Mouse (Mus musculus) CH12.LX (cell line): ENCODE measurements around the gene D130043K22Rik. TPM values are rescaled to one million over a fixed set of nuclear protein-coding genes. Genes with fewer than 3 reads are reported as not detected.
A peak's percentile ranks its signal among the peaks of the same experiment; 100 is the strongest.

ENCODE experiments used
- DNase-seq: peaks from one replicate; pipeline ENCODE4 v3.0.0-alpha.2; 2013; ENCODE audit errors: extremely low read depth
- H3K27ac ChIP-seq: 2 replicates; pipeline ENCODE4 v1.5.1; 2012; ENCODE audit warnings: low read depth, mild to moderate bottlenecking, control low read depth, moderate library complexity; ENCODE audit not compliant: insufficient read depth
- H3K27me3 ChIP-seq: replicated peaks from 2 replicates; pipeline ENCODE3; 2012; ENCODE audit warnings: inconsistent platforms
- H3K36me3 ChIP-seq, 2 experiments: replicated peaks in 1 of 2; 2 replicates each; pipeline versions ENCODE3 to v1.6.1; 2012; ENCODE audit warnings: inconsistent platforms in 1 of 2, low read length in 1 of 2, mild to moderate bottlenecking in 1 of 2, mixed read lengths in 1 of 2, moderate library complexity in 1 of 2; ENCODE audit not compliant: control insufficient read depth in 1 of 2, insufficient read depth in 1 of 2
- H3K4me1 ChIP-seq, 2 experiments: 2 replicates each; pipeline ENCODE4 v1.6.1; 2012; ENCODE audit warnings: inconsistent platforms in 1 of 2, moderate library complexity in 1 of 2; ENCODE audit not compliant: insufficient read depth in 2 of 2, control insufficient read depth in 1 of 2
- H3K4me2 ChIP-seq: 2 replicates; pipeline ENCODE4 v1.6.1; 2012; ENCODE audit warnings: low read depth, mild to moderate bottlenecking, control low read depth; ENCODE audit not compliant: poor library complexity, insufficient read depth, severe bottlenecking
- H3K4me3 ChIP-seq, 3 experiments: fragments of 150-350 bp in 1 of 3; sonication (generic) in 1 of 3; replicated peaks in 1 of 3; 2 replicates each; pipeline versions ENCODE3 to v1.5.1; 2011 to 2012; ENCODE audit warnings: low read depth in 2 of 3, low read length in 2 of 3, mild to moderate bottlenecking in 2 of 3, moderate library complexity in 2 of 3, control low read depth in 1 of 3, improper control_type of control experiment in 1 of 3, inconsistent platforms in 1 of 3, mixed read lengths in 1 of 3; ENCODE audit not compliant: poor library complexity in 1 of 3
- H3K79me2 ChIP-seq: replicated peaks from 2 replicates; pipeline ENCODE4 v1.6.1; 2012; ENCODE audit warnings: mild to moderate bottlenecking, moderate library complexity; ENCODE audit not compliant: control insufficient read depth, poor library complexity, insufficient read depth, severe bottlenecking; ENCODE audit errors: extremely low read depth
- H3K9ac ChIP-seq: 2 replicates; pipeline ENCODE4 v1.6.1; 2012; ENCODE audit warnings: low read depth, mild to moderate bottlenecking, control low read depth, moderate library complexity; ENCODE audit not compliant: insufficient read depth
- H3K9me3 ChIP-seq: replicated peaks from 2 replicates; pipeline ENCODE3; 2012; ENCODE audit warnings: low read length, inconsistent platforms, mixed read lengths
- CHD1 ChIP-seq: IDR thresholded peaks from 2 replicates; pipeline ENCODE4 v1.6.1; 2012; ENCODE audit warnings: low read depth, low read length, improper control_type of control experiment, inconsistent platforms
- ELF1 ChIP-seq: IDR thresholded peaks from 2 replicates; pipeline ENCODE4 v1.6.1; 2014; ENCODE audit warnings: low read depth, mild to moderate bottlenecking, inconsistent platforms, low read length, improper control_type of control experiment
- EP300 ChIP-seq: IDR thresholded peaks from 2 replicates; pipeline ENCODE4 v1.6.1; 2011; ENCODE audit warnings: low read length, improper control_type of control experiment
- ETS1 ChIP-seq: conservative IDR thresholded peaks from 2 replicates; pipeline ENCODE4 v1.6.1; 2012; ENCODE audit warnings: low read depth, mild to moderate bottlenecking, inconsistent platforms, low read length, improper control_type of control experiment, moderate library complexity
- GABPA ChIP-seq: IDR thresholded peaks from 2 replicates; pipeline ENCODE4 v1.6.1; 2012; ENCODE audit warnings: low read depth, low read length, improper control_type of control experiment, inconsistent platforms; ENCODE audit not compliant: insufficient replicate concordance
- HCFC1 ChIP-seq: IDR thresholded peaks from 2 replicates; pipeline ENCODE4 v1.6.1; 2012; ENCODE audit warnings: low read depth, mild to moderate bottlenecking, inconsistent platforms, low read length, improper control_type of control experiment
- IRF4 ChIP-seq: IDR thresholded peaks from 2 replicates; pipeline ENCODE4 v1.6.1; 2014; ENCODE audit warnings: low read depth, mild to moderate bottlenecking, inconsistent platforms, low read length, improper control_type of control experiment
- JUN ChIP-seq: IDR thresholded peaks from 2 replicates; pipeline ENCODE4 v1.6.1; 2011; ENCODE audit warnings: low read depth, mild to moderate bottlenecking, low read length, improper control_type of control experiment, moderate library complexity; ENCODE audit not compliant: insufficient read depth
- JUND ChIP-seq: conservative IDR thresholded peaks from 2 replicates; pipeline ENCODE4 v1.6.1; 2011; ENCODE audit warnings: low read depth, low read length, improper control_type of control experiment
- KAT2A ChIP-seq: IDR thresholded peaks from 2 replicates; pipeline ENCODE4 v1.6.1; 2012; ENCODE audit warnings: low read length, improper control_type of control experiment, inconsistent platforms; ENCODE audit not compliant: insufficient replicate concordance
- MAX ChIP-seq: IDR thresholded peaks from 2 replicates; pipeline ENCODE4 v1.6.1; 2011; ENCODE audit warnings: low read length, improper control_type of control experiment
- MAZ ChIP-seq: IDR thresholded peaks from 2 replicates; pipeline ENCODE4 v1.6.1; 2012; ENCODE audit warnings: low read depth, mild to moderate bottlenecking, inconsistent platforms, low read length, improper control_type of control experiment, moderate library complexity
- MEF2A ChIP-seq: IDR thresholded peaks from 2 replicates; pipeline ENCODE4 v1.6.1; 2014; ENCODE audit warnings: low read depth, mild to moderate bottlenecking, inconsistent platforms, low read length, improper control_type of control experiment, borderline replicate concordance
- MXI1 ChIP-seq: IDR thresholded peaks from 2 replicates; pipeline ENCODE4 v1.6.1; 2011; ENCODE audit warnings: mild to moderate bottlenecking, low read depth, low read length, improper control_type of control experiment
- MYC ChIP-seq: IDR thresholded peaks from 2 replicates; pipeline ENCODE4 v1.6.1; 2011; ENCODE audit warnings: low read depth, mild to moderate bottlenecking, improper control_type of control experiment, low read length
- NRF1 ChIP-seq: IDR thresholded peaks from 2 replicates; pipeline ENCODE4 v1.6.1; 2014; ENCODE audit warnings: low read depth, mild to moderate bottlenecking, inconsistent platforms, low read length, improper control_type of control experiment, moderate library complexity
- POLR2A ChIP-seq: IDR thresholded peaks from 2 replicates; pipeline ENCODE4 v1.6.1; 2011; ENCODE audit warnings: low read depth, mild to moderate bottlenecking, improper control_type of control experiment, low read length
- RAD21 ChIP-seq: IDR thresholded peaks from 2 replicates; pipeline ENCODE4 v1.6.1; 2011; ENCODE audit warnings: low read depth, mild to moderate bottlenecking, low read length, improper control_type of control experiment, moderate library complexity
- SIN3A ChIP-seq: IDR thresholded peaks from 2 replicates; pipeline ENCODE4 v1.6.1; 2012; ENCODE audit warnings: low read length, improper control_type of control experiment, inconsistent platforms
- SMC3 ChIP-seq: IDR thresholded peaks from 2 replicates; pipeline ENCODE4 v1.6.1; 2011; ENCODE audit warnings: low read depth, low read length, improper control_type of control experiment
- TBP ChIP-seq: conservative IDR thresholded peaks from 2 replicates; pipeline ENCODE4 v1.6.1; 2011; ENCODE audit warnings: low read depth, low read length, improper control_type of control experiment
- TCF12 ChIP-seq: IDR thresholded peaks from 2 replicates; pipeline ENCODE4 v1.6.1; 2014; ENCODE audit warnings: low read depth, mild to moderate bottlenecking, inconsistent platforms, low read length, improper control_type of control experiment
- USF2 ChIP-seq: conservative IDR thresholded peaks from 2 replicates; pipeline ENCODE4 v1.6.1; 2011; ENCODE audit warnings: low read depth, low read length, improper control_type of control experiment
- ZNF384 ChIP-seq: IDR thresholded peaks from 2 replicates; pipeline ENCODE4 v1.6.1; 2012; ENCODE audit warnings: low read depth, low read length, improper control_type of control experiment, inconsistent platforms
- dilution Hi-C: fragments of 300-500 bp; cut with MboI; formaldehyde crosslinking; loops from 2 replicates; pipeline ENCODE4 v1.14.3; 2020; ENCODE audit warnings: low sequenced_read_pairs; ENCODE audit not compliant: extremely low pct_unique_long_range_greater_than_20kb, extremely low pct_ligation_motif_present
- in situ Hi-C: fragments of 300-500 bp; cut with MboI; formaldehyde crosslinking; loops from 3 replicates; pipeline ENCODE4 v1.14.3; 2019; ENCODE audit warnings: low sequenced_read_pairs, low pct_ligation_motif_present, low pct_unique_long_range_greater_than_20kb, mixed read lengths
- polyA plus RNA-seq: library from polyadenylated mRNA; unstranded; fragments of >175 nt; gene quantifications from 2 replicates; pipeline ENCODE4 v1.2.1, GENCODE M21; 2012; ENCODE audit warnings: low read depth; ENCODE audit not compliant: insufficient read length
- total RNA-seq, 2 experiments: library from RNA; depleted of rRNA; stranded (reverse); fragments of 300-350 nt in 1 of 2; fragments of >200 nt in 1 of 2; gene quantifications; 2 replicates each; pipeline ENCODE4 v1.2.3; 2012 to 2014

The D130043K22Rik gene
- total and polyA plus RNA-seq, 3 experiments: 0.04 to 0.25 (median 0.05) TPM

DNA sequence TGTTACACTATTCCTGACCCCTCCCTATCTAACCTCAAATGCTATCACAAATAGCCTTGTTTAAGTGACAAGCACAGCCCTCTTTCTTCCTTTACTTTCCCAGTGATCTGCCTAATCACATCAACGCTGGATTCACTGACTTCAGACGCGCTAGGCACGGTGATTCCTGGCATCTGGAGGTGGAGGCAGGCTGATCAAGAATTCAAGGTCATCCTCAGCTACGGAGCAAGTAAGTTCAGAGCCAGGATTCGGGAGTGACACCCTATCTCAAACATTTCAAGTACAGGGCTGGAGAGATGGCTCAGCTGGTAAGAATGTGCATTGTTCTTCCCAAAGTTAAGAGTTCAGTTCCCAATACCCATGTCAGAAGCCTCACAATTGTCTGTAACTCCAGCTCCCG lies 18.8 kb upstream of the D130043K22Rik start:
- no peak overlapping the region for H3K27ac ChIP-seq
- no peak overlapping the region for H3K9ac ChIP-seq
- no peaks in the 10 kb centered on the region for H3K9me3 ChIP-seq
- H3K4me2 ChIP-seq: no peak overlapping the region
- no peaks in the 10 kb centered on the region for H3K27me3 ChIP-seq
- peaks cover 0 to 9% of the 10 kb centered on the region in 2 experiments; a peak in 1 of 4 replicates for H3K4me1 ChIP-seq
- H3K36me3 ChIP-seq: peaks cover 7 to 46% of the 10 kb centered on the region in 2 experiments
- H3K4me3 ChIP-seq: no peak overlapping the region
- H3K79me2 ChIP-seq: no peaks in the 10 kb centered on the region; the same call in none of the 2 replicates
- DNase-seq: no peak
- in situ Hi-C loops: no loop called here
- TF ChIP-seq POLR2A (no peak), TCF12 (no peak), HCFC1 (no peak), MYC (no peak), GABPA (no peak), MXI1 (no peak), RAD21 (no peak), JUND (no peak), ETS1 (no peak), MEF2A (no peak), NRF1 (no peak), MAX (no peak), MAZ (no peak), ZNF384 (no peak), JUN (no peak), IRF4 (no peak), SMC3 (no peak), TBP (no peak), ELF1 (no peak)
- TF ChIP-seq, all 38 proteins: peak for 0
- dilution Hi-C loops: no loop called here

DNA sequence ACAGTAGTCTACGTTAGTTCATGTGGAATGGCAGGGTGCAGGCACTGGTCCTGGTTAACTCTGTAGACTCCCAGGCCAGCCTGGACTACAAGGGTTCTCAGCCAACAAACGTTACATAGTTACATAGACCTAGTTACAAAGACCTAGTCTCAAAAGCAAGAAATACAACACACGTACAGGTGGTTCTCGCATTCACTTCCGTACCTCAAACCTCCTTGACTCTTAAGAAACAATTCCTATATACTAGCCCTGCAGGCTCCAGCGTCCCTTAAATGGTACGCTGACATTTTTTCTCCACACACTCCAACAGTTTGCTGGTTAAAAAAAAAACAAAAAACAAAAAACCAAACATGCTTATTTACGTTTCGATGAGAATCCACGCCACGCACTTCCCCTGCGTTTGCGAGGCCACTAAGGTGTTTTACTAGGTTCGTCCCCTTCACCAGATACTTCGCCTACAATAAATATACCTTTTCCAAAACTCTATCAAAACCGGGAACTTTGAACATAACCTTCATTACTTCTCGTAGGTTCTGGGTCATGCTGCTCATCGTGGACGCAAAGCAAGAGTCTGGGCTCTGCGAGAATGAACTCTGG lies 14.1 kb upstream of the D130043K22Rik start:
- in situ Hi-C loops (no loop called here), dilution Hi-C loops (no loop called here)
- H3K4me3 ChIP-seq: peak overlapping the region; percentile 64 to 96 (median 68)
- TF ChIP-seq EP300 (0 out of 2 replicates have a peak, but pooled peaks have one; percentile 12), KAT2A (no peak), USF2 (no peak), ELF1 (0 out of 2 replicates have a peak, but pooled peaks have one; percentile 55), JUN (no peak), ETS1 (no peak), CHD1 (0 out of 2 replicates have a peak, but pooled peaks have one; percentile 80), SIN3A (peak; percentile 47; the same call in 1 of the 2 replicates), MXI1 (peak; percentile 5; the same call in 1 of the 2 replicates), MAX (no peak), MYC (no peak)
- H3K79me2 ChIP-seq: peaks cover 38% of the 10 kb centered on the region
- peak overlapping the region; percentile 87 for H3K9ac ChIP-seq
- DNase-seq: no peak
- H3K27me3 ChIP-seq: no peaks in the 10 kb centered on the region
- peaks cover 0 to 29% of the 10 kb centered on the region in 2 experiments; a peak in 3 of 4 replicates for H3K4me1 ChIP-seq
- peak overlapping the region; percentile 95 for H3K4me2 ChIP-seq
- H3K27ac ChIP-seq: peak overlapping the region; percentile 31; the same call in 1 of the 2 replicates
- H3K36me3 ChIP-seq: peaks cover 2 to 32% of the 10 kb centered on the region in 2 experiments
- no peaks in the 10 kb centered on the region for H3K9me3 ChIP-seq
